Mouse (Mus musculus) spleen, embryonic (tissue): ENCODE data around the gene 2410004B18Rik.
"Not testable (repeated sequence)": the region's sequence is repeated elsewhere in the genome, so short reads cannot be mapped to it uniquely, and the experiment has no call there.

Source experiments
- CTCF ChIA-PET: fragments of 350-600 bp; sonication (Branson Sonifier 250); formaldehyde crosslinking; loops from one replicate; lab custom pipeline; 2022; lab: Charles Lee

The 2410004B18Rik gene

GRCm38 (mm10) chr3:145964018-145964387 lies 26.2 kb downstream of the 2410004B18Rik start:
- CTCF ChIA-PET: interaction anchor here (0.5 kb wide), 1 partner anchor 55 kb away, joined by 4 read pairs; no protein-coding TSS in a partner anchor

- CTCF ChIA-PET: interaction anchor here (0.5 kb wide), 1 partner anchor 55 kb away, joined by 4 read pairs; no protein-coding TSS in a partner anchor
These were observed 26.7 kb downstream of the 2410004B18Rik start for GRCm38 (mm10) chr3:145964473-145964872.

- CTCF ChIA-PET: not testable (repeated sequence)
These were observed 27.8 kb downstream of the 2410004B18Rik start for GRCm38 (mm10) chr3:145965583-145965982.

GRCm38 (mm10) chr3:145966806-145967205 lies 29.0 kb downstream of the 2410004B18Rik start:
- CTCF ChIA-PET: no interaction called here

GRCm38 (mm10) chr3:145969031-145969501 lies 31.3 kb downstream of the 2410004B18Rik start:
- CTCF ChIA-PET: no interaction called here

GRCm38 (mm10) chr3:145971501-145971900 lies 33.7 kb downstream of the 2410004B18Rik start:
- CTCF ChIA-PET: no interaction called here

- CTCF ChIA-PET: interaction anchor here (0.7 kb wide), 1 partner anchor 617 kb away, joined by 3 read pairs; no protein-coding TSS in a partner anchor
These were observed 37.2 kb downstream of the 2410004B18Rik start for GRCm38 (mm10) chr3:145974986-145975385.

GRCm38 (mm10) chr3:145985333-145985925 lies 47.6 kb downstream of the 2410004B18Rik start:
- CTCF ChIA-PET: no interaction called here

GRCm38 (mm10) chr3:145986317-145987001 lies 48.6 kb downstream of the 2410004B18Rik start:
- CTCF ChIA-PET: no interaction called here

GRCm38 (mm10) chr3:145987268-145987969 lies 49.6 kb downstream of the 2410004B18Rik start, which contains the start of gene Syde2:
TSS of gene Syde2 (plus strand) at chr3:145987870.
- CTCF ChIA-PET: no interaction called here

GRCm38 (mm10) chr3:145987970-145988683 lies 50.3 kb downstream of the 2410004B18Rik start:
- CTCF ChIA-PET: no interaction called here

- CTCF ChIA-PET: interaction anchor here (0.6 kb wide), 1 partner anchor 354 kb away, joined by 5 read pairs; no protein-coding TSS in a partner anchor
These were observed 51.1 kb downstream of the 2410004B18Rik start for GRCm38 (mm10) chr3:145988684-145989575.

GRCm38 (mm10) chr3:145989576-145990081 lies 51.8 kb downstream of the 2410004B18Rik start:
- CTCF ChIA-PET: interaction anchor here (0.6 kb wide), 1 partner anchor 354 kb away, joined by 5 read pairs; no protein-coding TSS in a partner anchor

DNA sequence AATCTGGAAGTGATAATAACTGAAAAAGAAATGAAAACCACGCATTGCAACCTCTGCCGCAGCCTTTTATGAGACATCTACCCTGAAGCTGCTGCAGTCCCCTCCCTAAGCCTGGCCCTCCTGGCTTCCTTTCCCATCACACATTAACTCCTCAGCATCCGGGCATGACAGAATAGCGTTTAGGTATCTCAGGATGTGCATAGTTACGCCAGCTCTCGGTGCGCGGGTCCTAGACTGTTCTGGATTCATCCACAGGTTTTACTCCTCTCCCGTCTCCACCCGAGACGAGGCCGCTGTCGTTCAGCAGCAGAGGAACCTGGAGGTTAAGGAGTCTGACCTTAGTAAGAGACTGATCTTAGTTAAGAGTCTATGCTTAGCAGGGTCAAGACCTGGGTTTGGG lies 53.3 kb downstream of the 2410004B18Rik start:
- CTCF ChIA-PET: no interaction called here

- CTCF ChIA-PET: no interaction called here
These were observed 54.3 kb downstream of the 2410004B18Rik start for GRCm38 (mm10) chr3:145991976-145992730.

DNA sequence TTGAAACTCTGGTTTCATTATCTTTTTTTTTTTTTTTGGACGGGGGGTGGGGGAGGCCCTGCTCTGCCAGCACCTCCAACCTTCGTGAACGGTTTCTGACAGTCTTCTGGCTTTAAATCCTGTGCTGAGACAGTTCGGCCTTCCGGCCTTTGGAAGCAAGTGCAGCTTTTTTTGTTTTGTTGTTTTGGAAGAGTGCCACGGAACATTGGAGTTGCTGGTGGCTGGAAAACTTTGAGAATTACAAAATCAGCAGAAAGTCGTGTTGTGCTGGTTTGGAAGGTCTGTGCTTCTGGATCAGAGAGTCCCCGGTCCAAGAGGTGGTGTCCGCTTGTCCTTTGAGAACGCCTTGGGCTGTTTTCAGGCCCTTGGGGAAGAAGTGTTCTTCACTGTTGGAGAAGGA lies 55.0 kb downstream of the 2410004B18Rik start:
- CTCF ChIA-PET: no interaction called here

GRCm38 (mm10) chr3:145993481-145994201 lies 55.8 kb downstream of the 2410004B18Rik start:
- CTCF ChIA-PET: no interaction called here
